Mouse (Mus musculus): Measurements from ENCODE around the gene Col1a1. TPM values are rescaled to one million over a fixed set of nuclear protein-coding genes. Genes with fewer than 3 reads are reported as not detected.

Gene Col1a1
- polyA plus RNA-seq, 1 experiment from 2014 or later = 353 TPM

DNA sequence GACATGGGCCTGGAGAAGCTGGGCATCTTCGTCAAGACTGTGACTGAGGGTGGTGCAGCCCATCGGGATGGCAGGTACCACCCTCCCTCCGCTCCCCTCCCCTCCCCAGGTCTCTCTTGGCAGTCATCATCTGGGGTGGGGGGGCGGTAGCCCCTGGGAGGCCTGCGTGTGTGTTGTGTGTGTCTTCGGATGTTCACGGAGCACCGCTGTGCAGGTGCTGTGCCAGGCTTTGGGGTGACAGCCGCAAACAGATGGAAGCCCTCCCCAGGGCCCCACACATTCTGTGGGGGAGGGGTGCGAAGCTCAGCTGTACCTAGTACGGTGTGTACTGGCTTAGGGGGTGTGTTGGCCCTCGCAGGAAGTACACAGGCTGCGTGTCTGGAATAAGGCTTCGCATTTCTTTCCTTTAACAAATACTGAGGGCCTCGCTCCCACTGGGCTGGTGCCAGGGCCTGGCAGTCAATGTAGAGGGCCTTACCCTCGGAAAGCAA lies 62.1 kb downstream of the Col1a1 start:
- Histone ChIP-seq H3K27ac (no peak overlapping the region), H3K4me2 (ENCODE audit: low read length) (no peak overlapping the region), H3K4me1 (replicated peaks; ENCODE audit: insufficient read depth, low read length) (peaks cover 34% of the 10 kb centered on the region), H3K9ac (ENCODE audit: low read depth, low read length) (no peak overlapping the region), H3K9me3 (replicated peaks; ENCODE audit: low read length) (no peaks in the 10 kb centered on the region), H3K36me3 (ENCODE audit: insufficient read depth, low read length) (peaks cover 47% of the 10 kb centered on the region), H3K4me3 (replicated peaks; ENCODE audit: low read depth, low read length) (no peak overlapping the region), H3K27me3 (ENCODE audit: insufficient read depth, low read length) (no peaks in the 10 kb centered on the region)
- DNase-seq (ENCODE audit: low spot score) (no peak), ATAC-seq (replicated peaks; ENCODE audit: low FRiP score, low read depth) (no peak)
- no peak for TF ChIP-seq CTCF (IDR thresholded peaks at IDR 0.05; ENCODE audit: low read depth)
- 77% methylated on average over 16 of the region's 16 CpGs for WGBS

DNA sequence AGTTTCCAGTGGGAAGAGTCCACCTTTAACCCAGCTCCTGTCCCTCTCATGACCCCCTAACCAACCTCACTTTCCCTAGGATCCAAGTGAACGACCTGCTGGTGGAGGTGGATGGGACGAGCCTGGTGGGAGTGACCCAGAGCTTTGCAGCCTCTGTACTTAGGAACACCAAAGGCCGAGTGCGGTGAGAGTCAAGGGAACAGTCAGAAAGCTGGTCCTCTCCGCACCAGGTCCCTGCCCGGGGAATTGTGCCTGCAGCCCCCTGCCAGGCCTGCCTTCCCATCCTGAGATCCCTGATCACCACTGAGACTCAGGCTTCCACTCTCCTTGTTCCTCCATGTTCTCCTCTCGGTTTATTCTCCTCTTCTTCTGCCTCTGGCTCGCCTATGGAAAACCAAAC lies 64.1 kb downstream of the Col1a1 start:
- no peaks in the 10 kb centered on the region for H3K27me3 ChIP-seq (ENCODE audit: insufficient read depth, low read length)
- H3K4me1 ChIP-seq (replicated peaks; ENCODE audit: insufficient read depth, low read length) = peaks cover 13% of the 10 kb centered on the region
- H3K27ac ChIP-seq = peak overlapping the region; percentile 55
- H3K9ac ChIP-seq (ENCODE audit: low read depth, low read length) = no peak overlapping the region
- TF ChIP-seq CTCF (IDR thresholded peaks at IDR 0.05; ENCODE audit: low read depth) = no peak
- ATAC-seq (replicated peaks; ENCODE audit: low FRiP score, low read depth) = no peak
- H3K4me3 ChIP-seq (replicated peaks; ENCODE audit: low read depth, low read length) = no peak overlapping the region
- 56% methylated on average over 8 of the region's 8 CpGs for WGBS
- DNase-seq (ENCODE audit: low spot score) = no peak
- no peak overlapping the region for H3K4me2 ChIP-seq (ENCODE audit: low read length)
- no peaks in the 10 kb centered on the region for H3K9me3 ChIP-seq (replicated peaks; ENCODE audit: low read length)
- H3K36me3 ChIP-seq (ENCODE audit: insufficient read depth, low read length) = peaks cover 52% of the 10 kb centered on the region

DNA sequence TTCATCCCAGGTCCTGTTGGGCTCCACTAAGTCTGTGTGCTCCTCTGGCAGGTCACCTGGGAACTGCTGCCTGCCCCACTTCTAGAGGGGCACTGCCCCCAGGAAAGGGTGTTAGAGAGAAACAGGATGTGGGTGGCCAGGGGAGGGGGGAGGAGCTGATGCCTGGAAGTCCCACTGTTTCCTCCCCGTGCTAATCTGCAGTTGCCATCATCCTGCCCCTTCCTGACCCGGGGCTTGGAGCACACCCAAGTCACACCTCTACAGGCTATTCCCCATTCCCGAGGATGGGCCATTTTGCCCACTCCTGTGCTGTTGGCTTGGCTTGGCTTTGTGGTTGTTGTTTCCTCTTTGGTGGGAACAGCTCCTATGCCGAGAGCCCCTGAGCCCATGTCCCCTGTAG lies 64.5 kb downstream of the Col1a1 start:
- peaks cover 11% of the 10 kb centered on the region; the same call in 1 of the 2 replicates for H3K4me1 ChIP-seq (replicated peaks; ENCODE audit: insufficient read depth, low read length)
- no peak overlapping the region for H3K4me3 ChIP-seq (replicated peaks; ENCODE audit: low read depth, low read length)
- WGBS = 32% methylated on average over 4 of the region's 4 CpGs
- H3K36me3 ChIP-seq (ENCODE audit: insufficient read depth, low read length) = peaks cover 52% of the 10 kb centered on the region
- DNase-seq (ENCODE audit: low spot score) (no peak), ATAC-seq (replicated peaks; ENCODE audit: low FRiP score, low read depth) (peak; percentile 23; the same call in 1 of the 2 replicates)
- H3K9me3 ChIP-seq (replicated peaks; ENCODE audit: low read length) = no peaks in the 10 kb centered on the region
- TF ChIP-seq CTCF (IDR thresholded peaks at IDR 0.05; ENCODE audit: low read depth) = no peak
- no peak overlapping the region for H3K4me2 ChIP-seq (ENCODE audit: low read length)
- no peaks in the 10 kb centered on the region for H3K27me3 ChIP-seq (ENCODE audit: insufficient read depth, low read length)
- H3K9ac ChIP-seq (ENCODE audit: low read depth, low read length) = no peak overlapping the region
- peak overlapping the region; percentile 68 for H3K27ac ChIP-seq

DNA sequence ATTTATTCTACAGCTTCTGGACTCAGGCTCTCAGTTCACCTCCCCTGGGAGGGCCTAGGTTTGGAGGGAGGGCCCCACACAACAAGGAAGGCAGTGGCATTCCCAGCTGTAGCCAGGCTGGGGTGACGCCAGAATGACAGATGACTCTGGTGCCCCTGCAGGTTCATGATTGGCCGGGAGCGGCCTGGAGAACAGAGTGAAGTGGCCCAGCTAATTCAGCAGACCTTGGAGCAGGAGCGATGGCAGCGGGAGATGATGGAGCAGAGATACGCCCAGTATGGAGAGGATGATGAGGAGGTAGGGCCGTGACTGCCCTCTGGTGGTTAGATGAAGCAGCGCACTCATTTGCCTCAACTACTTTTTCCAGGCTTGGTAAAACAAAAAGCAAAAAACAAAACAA lies 65.0 kb downstream of the Col1a1 start:
- Histone ChIP-seq H3K9ac (ENCODE audit: low read depth, low read length) (no peak overlapping the region), H3K4me3 (replicated peaks; ENCODE audit: low read depth, low read length) (no peak overlapping the region), H3K4me1 (replicated peaks; ENCODE audit: insufficient read depth, low read length) (peaks cover 6% of the 10 kb centered on the region; the same call in 1 of the 2 replicates), H3K36me3 (ENCODE audit: insufficient read depth, low read length) (peaks cover 52% of the 10 kb centered on the region), H3K27ac (peak overlapping the region; percentile 68), H3K4me2 (ENCODE audit: low read length) (no peak overlapping the region), H3K9me3 (replicated peaks; ENCODE audit: low read length) (no peaks in the 10 kb centered on the region), H3K27me3 (ENCODE audit: insufficient read depth, low read length) (no peaks in the 10 kb centered on the region)
- DNase-seq (ENCODE audit: low spot score) (peak; percentile 91), ATAC-seq (replicated peaks; ENCODE audit: low FRiP score, low read depth) (peak; percentile 40; the same call in 1 of the 2 replicates)
- under 1% methylated on average over 8 of the region's 8 CpGs for WGBS
- TF ChIP-seq CTCF (IDR thresholded peaks at IDR 0.05; ENCODE audit: low read depth) = peak; percentile 93

DNA sequence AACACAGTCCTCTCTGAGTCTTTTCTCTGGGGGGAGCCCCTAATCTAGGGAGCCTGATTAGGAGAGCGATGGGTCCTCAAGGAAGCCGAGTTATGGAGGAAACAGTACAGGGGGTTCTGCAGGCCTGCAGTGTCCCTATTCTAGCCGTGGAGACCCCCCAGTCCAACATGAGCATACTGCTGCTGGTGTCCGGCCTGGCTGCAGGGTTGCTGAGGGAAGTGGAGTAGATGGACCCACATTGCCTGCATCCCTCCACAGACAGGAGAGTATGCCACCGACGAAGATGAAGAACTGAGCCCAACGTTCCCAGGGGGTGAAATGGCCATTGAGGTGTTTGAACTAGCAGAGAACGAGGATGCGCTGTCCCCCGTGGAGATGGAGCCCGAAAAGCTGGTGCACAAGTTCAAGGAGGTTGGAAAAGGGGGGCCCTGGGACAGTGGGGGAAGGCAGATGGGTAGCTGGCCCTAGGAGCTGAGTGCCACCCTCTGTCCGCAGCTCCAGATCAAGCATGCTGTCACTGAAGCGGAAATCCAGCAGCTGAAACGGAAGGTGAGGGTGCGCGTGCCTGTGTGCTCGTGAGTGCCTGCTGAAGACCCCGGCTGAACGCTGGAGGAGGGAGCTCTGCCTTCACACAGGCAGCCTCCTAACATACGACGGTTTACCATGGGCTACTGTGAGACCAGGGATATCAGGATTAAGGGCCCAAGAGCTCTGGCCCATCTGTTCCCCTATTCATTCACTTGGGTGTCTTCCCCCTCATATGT lies 65.7 kb downstream of the Col1a1 start:
- ATAC-seq (replicated peaks; ENCODE audit: low FRiP score, low read depth) = no peak
- Histone ChIP-seq H3K4me1 (replicated peaks; ENCODE audit: insufficient read depth, low read length) (peaks cover 9% of the 10 kb centered on the region; the same call in 1 of the 2 replicates), H3K4me3 (replicated peaks; ENCODE audit: low read depth, low read length) (no peak overlapping the region), H3K27me3 (ENCODE audit: insufficient read depth, low read length) (no peaks in the 10 kb centered on the region), H3K9me3 (replicated peaks; ENCODE audit: low read length) (no peaks in the 10 kb centered on the region), H3K4me2 (ENCODE audit: low read length) (no peak overlapping the region), H3K27ac (no peak overlapping the region), H3K9ac (ENCODE audit: low read depth, low read length) (no peak overlapping the region), H3K36me3 (ENCODE audit: insufficient read depth, low read length) (peaks cover 45% of the 10 kb centered on the region)
- WGBS = 86% methylated on average over 21 of the region's 21 CpGs
- no peak for TF ChIP-seq CTCF (IDR thresholded peaks at IDR 0.05; ENCODE audit: low read depth)
- no peak for DNase-seq (ENCODE audit: low spot score)

Other genes with a start within 250 kb of the Col1a1 start
- gene Gm11541, start 231.7 kb upstream of the Col1a1 start, polyA plus RNA-seq (2015; fragmentation: Nextera tagmentation; extraction: Ambion mirVana) = 1.3 and 1.4 TPM in 2 replicates
- 0.26 and 0.28 TPM in 2 replicates for gene Cdc34b, start 194.4 kb upstream of the Col1a1 start, polyA plus RNA-seq (2015; fragmentation: Nextera tagmentation; extraction: Ambion mirVana)
- gene Tmem92, start 153.5 kb upstream of the Col1a1 start, polyA plus RNA-seq (2015; fragmentation: Nextera tagmentation; extraction: Ambion mirVana) = not detected in 2 replicates
- not detected in 2 replicates for gene Hils1, start 31.4 kb downstream of the Col1a1 start, polyA plus RNA-seq (2015; fragmentation: Nextera tagmentation; extraction: Ambion mirVana)
- 0.28 and 0.52 TPM in 2 replicates for gene Sgca, start 40.1 kb downstream of the Col1a1 start, polyA plus RNA-seq (2015; fragmentation: Nextera tagmentation; extraction: Ambion mirVana)
- gene Ppp1r9b, start 54.8 kb downstream of the Col1a1 start, polyA plus RNA-seq (2015; fragmentation: Nextera tagmentation; extraction: Ambion mirVana) = 10.3 and 10.6 TPM in 2 replicates
- 13.1 and 14.5 TPM in 2 replicates for gene Samd14, start 73.7 kb downstream of the Col1a1 start, polyA plus RNA-seq (2015; fragmentation: Nextera tagmentation; extraction: Ambion mirVana)
- 94.5 and 94.7 TPM in 2 replicates for gene Pdk2, start 105.1 kb downstream of the Col1a1 start, polyA plus RNA-seq (2015; fragmentation: Nextera tagmentation; extraction: Ambion mirVana)
- gene Itga3, start 140.6 kb downstream of the Col1a1 start, polyA plus RNA-seq (2015; fragmentation: Nextera tagmentation; extraction: Ambion mirVana) = 24.4 and 26.1 TPM in 2 replicates
- 0.45 and 0.62 TPM in 2 replicates for gene Dlx3, start 183.9 kb downstream of the Col1a1 start, polyA plus RNA-seq (2015; fragmentation: Nextera tagmentation; extraction: Ambion mirVana)
- gene Dlx4, start 210.0 kb downstream of the Col1a1 start, polyA plus RNA-seq (2015; fragmentation: Nextera tagmentation; extraction: Ambion mirVana) = not detected in 2 replicates